Mouse (Mus musculus) limb, embryonic 11.5 days (tissue): ENCODE results near the gene Ankrd26. TPM values are rescaled to one million over a fixed set of nuclear protein-coding genes. Genes with fewer than 3 reads are reported as not detected.
A peak's percentile ranks its signal among the peaks of the same experiment; 100 is the strongest.

Experiments used
- ATAC-seq: fragments of 200-750 bp; cut with Nextera tagmentation; 2 replicates; pipeline ENCODE4 v1.8.0; 2017; ENCODE audit warnings: low read depth; ENCODE audit not compliant: insufficient number of reproducible peaks, low FRiP score, low TSS enrichment
- DNase-seq: peaks from one replicate; pipeline ENCODE4 v3.0.0-alpha.2; 2015; ENCODE audit warnings: low spot score
- H3K27ac ChIP-seq: fragments of 300-500 bp; sonication (generic); replicated peaks from 2 replicates; pipeline ENCODE4 v1.5.1; 2014; ENCODE audit warnings: low read depth, mild to moderate bottlenecking, low read length
- H3K27me3 ChIP-seq: fragments of 300-500 bp; sonication (generic); 2 replicates; pipeline ENCODE4 v1.6.1; 2014; ENCODE audit warnings: mild to moderate bottlenecking, low read length, mixed read lengths; ENCODE audit not compliant: control insufficient read depth, insufficient read depth
- H3K36me3 ChIP-seq: fragments of 300-500 bp; sonication (generic); 2 replicates; pipeline ENCODE4 v1.6.1; 2014; ENCODE audit warnings: mild to moderate bottlenecking, low read length, moderate library complexity, mixed read lengths; ENCODE audit not compliant: control insufficient read depth, insufficient read depth
- H3K4me1 ChIP-seq: fragments of 300-500 bp; sonication (generic); 2 replicates; pipeline ENCODE4 v1.6.1; 2014; ENCODE audit warnings: low read length, mixed read lengths; ENCODE audit not compliant: control insufficient read depth, insufficient read depth
- H3K4me2 ChIP-seq: fragments of 300-500 bp; sonication (generic); 2 replicates; pipeline ENCODE4 v1.6.1; 2014; ENCODE audit warnings: low read depth, mild to moderate bottlenecking, moderate library complexity; ENCODE audit not compliant: severe bottlenecking
- H3K4me3 ChIP-seq: fragments of 300-500 bp; sonication (generic); 2 replicates; pipeline ENCODE4 v1.5.1; 2014; ENCODE audit warnings: low read depth, low read length
- H3K9ac ChIP-seq: fragments of 300-500 bp; sonication (generic); 2 replicates; pipeline ENCODE4 v1.6.1; 2014; ENCODE audit warnings: mild to moderate bottlenecking, low read length
- H3K9me3 ChIP-seq: fragments of 300-500 bp; sonication (generic); 2 replicates; pipeline ENCODE4 v1.6.1; 2016; ENCODE audit warnings: low read length; ENCODE audit not compliant: control insufficient read depth
- WGBS: fragments of 180-500 bp; shearing (Covaris S2); extraction: QIAGEN DNeasy Blood & Tissue Kit; methylation state at CpG from one replicate; pipeline ENCODE4 v1.1.7; 2014; 5-methylcytosine and 5-hydroxymethylcytosine counted together
- polyA plus RNA-seq: library from polyadenylated mRNA; unstranded; fragments of >200 nt; fragmentation: Nextera tagmentation; extraction: Ambion mirVana; gene quantifications from 2 replicates; pipeline ENCODE4 v1.2.1, GENCODE M21; 2014

The Ankrd26 gene
- polyA plus RNA-seq, result 19.7 and 20.8 TPM in 2 replicates

DNA sequence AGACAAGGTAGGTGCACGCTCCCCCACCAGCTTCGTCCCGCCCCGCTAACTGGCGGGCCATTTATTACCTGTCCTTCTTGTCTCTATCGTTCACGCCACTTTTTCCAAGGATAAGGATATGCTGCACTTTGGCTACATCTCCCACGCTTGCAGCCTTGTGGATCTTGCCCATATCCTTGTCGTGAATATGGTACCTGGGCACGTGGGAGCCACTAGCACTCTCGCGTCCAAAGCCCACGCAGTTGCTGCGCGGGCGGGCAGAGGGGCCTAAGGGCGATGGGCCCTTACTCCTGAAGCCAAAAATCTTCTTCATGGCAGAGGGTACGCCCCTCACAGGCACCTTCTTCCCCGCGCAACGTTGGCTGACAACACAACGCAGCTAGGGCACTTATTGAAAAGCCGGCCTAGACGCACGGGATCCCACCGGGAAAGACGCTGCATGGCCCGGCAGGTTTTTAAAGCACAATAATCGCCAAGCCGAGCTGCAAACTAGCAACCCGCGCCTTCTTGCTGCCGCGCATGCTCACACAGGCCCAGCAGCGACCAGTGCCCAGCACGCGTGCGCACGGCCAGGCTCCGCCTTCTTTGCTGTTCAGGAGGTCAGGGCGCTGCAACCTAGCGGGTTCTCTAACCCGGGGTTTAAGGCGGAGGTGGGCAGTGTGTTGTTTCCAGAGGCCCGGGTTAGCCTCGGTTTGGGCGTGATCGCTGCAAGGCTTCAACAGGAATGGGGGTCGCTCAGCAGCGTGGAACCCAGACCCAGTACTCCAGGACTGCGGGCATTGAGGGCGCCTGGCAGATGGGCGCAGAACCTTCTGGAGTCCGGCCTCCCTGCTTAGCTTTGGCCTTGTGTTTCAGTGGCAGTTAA lies at the start of gene Ankrd26:
Gene Ankrd26 (minus strand): TSS at position 482 of the 865 bp plus-strand sequence.
- peak within 1 kb of the TSS; percentile 43 for H3K27ac ChIP-seq
- peak; percentile 94 for DNase-seq

DNA sequence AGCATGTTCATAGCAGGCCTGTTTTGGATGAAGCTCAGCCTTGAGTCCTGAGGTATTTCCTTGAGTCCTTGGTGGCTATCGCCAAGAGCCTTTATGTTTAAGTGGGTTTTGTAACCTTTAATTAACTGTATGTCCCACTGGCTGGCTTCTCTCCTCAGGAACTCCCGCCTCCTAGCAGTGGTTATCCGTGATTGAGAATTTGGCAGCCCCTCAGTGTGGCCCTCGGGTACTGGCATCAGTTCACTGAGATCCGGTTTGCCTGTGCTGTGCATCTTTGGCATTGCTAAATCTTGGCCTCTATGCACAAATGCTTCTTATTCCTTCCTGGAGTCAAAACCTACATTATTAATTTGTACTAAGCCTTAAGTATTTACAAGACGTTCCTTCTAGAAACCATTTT lies 46.9 kb upstream of the Ankrd26 start:
- Histone ChIP-seq H3K27ac (no peak overlapping the region), H3K4me3 (no peak overlapping the region), H3K9ac (no peak overlapping the region), H3K4me2 (no peak overlapping the region), H3K36me3 (no peaks in the 10 kb centered on the region), H3K9me3 (no peaks in the 10 kb centered on the region), H3K4me1 (no peaks in the 10 kb centered on the region), H3K27me3 (no peaks in the 10 kb centered on the region)
- ATAC-seq (no peak), DNase-seq (no peak)
- WGBS, result 90% methylated on average over 6 of the region's 6 CpGs

More for the DNA sequence above, at the start of gene Ankrd26:
- Histone ChIP-seq H3K9ac (peak within 1 kb of the TSS; percentile 78), H3K4me3 (peak within 1 kb of the TSS; percentile 63), H3K4me2 (peak within 1 kb of the TSS; percentile 61), H3K36me3 (peaks cover 7% of the 10 kb centered on the region; the same call in 1 of the 2 replicates), H3K4me1 (no peaks in the 10 kb centered on the region), H3K9me3 (no peaks in the 10 kb centered on the region), H3K27me3 (no peaks in the 10 kb centered on the region)
- 5% methylated on average over 54 of the region's 54 CpGs for WGBS
- peak; percentile 95 for ATAC-seq

DNA sequence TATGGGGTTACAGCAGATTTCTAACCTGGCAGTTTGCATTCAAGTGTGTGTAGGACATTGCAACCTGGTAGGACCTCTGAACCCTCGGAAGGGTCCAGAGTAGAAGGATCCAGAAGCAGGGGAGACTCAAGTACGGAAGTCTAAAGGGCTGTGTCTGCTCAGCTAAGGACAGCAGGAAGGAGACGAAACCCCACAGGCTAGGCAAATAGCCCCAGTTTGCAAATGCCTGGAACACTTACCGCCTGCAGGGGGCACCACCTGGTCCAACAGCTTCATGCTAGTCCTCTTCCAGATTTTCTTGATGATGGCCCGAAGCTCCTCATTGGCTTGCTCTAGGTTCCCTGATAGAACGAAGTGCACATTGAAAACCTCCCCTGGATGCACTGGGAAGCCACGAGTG lies 43.9 kb upstream of the Ankrd26 start:
- no peak overlapping the region for H3K27ac ChIP-seq
- no peaks in the 10 kb centered on the region for H3K4me1 ChIP-seq
- no peak for ATAC-seq
- no peaks in the 10 kb centered on the region for H3K27me3 ChIP-seq
- no peaks in the 10 kb centered on the region for H3K36me3 ChIP-seq
- WGBS, result 73% methylated on average over 7 of the region's 7 CpGs
- H3K4me3 ChIP-seq, result no peak overlapping the region
- no peak for DNase-seq
- no peak overlapping the region for H3K4me2 ChIP-seq
- no peaks in the 10 kb centered on the region for H3K9me3 ChIP-seq
- H3K9ac ChIP-seq, result no peak overlapping the region

DNA sequence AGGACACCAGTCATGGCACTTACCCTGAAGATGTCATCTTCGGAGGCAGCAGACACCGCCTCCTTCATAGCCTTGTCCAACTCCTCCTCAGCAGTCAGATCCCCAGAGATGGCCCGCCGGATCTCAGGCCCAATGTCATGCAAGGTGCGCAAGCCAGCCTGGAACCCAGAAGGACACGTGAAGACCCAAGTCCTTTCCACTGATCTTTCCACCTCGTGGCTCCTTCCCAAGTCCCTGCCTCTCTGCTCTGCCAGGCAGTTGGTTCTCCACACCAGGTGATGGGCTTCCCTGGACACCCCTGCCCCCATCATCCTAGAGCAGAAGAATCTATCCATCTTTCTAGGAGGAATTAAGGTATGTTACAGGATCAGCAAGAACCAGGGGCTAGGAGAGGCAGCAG lies 41.8 kb upstream of the Ankrd26 start:
- no peak overlapping the region for H3K4me2 ChIP-seq
- WGBS, result 94% methylated on average over 7 of the region's 7 CpGs
- no peaks in the 10 kb centered on the region for H3K9me3 ChIP-seq
- H3K9ac ChIP-seq, result no peak overlapping the region
- DNase-seq (no peak), ATAC-seq (no peak)
- H3K4me3 ChIP-seq, result no peak overlapping the region
- no peaks in the 10 kb centered on the region for H3K36me3 ChIP-seq
- H3K27me3 ChIP-seq, result no peaks in the 10 kb centered on the region
- no peaks in the 10 kb centered on the region for H3K4me1 ChIP-seq
- no peak overlapping the region for H3K27ac ChIP-seq

DNA sequence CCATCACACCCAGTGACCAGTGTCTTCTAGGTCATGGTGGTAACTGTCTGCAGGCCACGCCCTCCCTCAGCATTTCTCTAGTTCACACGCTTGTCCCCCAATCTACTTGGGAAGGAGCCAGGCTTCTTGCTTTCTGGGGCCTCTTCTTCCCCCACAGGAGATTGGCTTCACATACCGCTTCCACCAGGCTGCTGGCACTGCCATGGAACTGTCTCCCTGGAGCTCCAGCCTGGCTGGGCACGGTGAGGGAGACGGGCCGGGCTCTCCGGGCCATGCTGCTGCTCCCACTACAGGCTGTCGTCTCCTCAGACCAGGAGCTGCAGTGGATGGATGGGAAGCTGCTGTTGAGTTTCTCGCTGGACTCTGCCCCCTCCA lies 33.6 kb upstream of the Ankrd26 start:
- Histone ChIP-seq H3K4me2 (no peak overlapping the region), H3K4me1 (0 out of 2 replicates have a peak, but pooled peaks cover 3% of the 10 kb centered on the region), H3K9ac (no peak overlapping the region), H3K4me3 (no peak overlapping the region), H3K27me3 (peaks cover 8% of the 10 kb centered on the region), H3K9me3 (no peaks in the 10 kb centered on the region), H3K27ac (no peak overlapping the region), H3K36me3 (no peaks in the 10 kb centered on the region)
- 79% methylated on average over 9 of the region's 9 CpGs for WGBS
- ATAC-seq (no peak), DNase-seq (no peak)

DNA sequence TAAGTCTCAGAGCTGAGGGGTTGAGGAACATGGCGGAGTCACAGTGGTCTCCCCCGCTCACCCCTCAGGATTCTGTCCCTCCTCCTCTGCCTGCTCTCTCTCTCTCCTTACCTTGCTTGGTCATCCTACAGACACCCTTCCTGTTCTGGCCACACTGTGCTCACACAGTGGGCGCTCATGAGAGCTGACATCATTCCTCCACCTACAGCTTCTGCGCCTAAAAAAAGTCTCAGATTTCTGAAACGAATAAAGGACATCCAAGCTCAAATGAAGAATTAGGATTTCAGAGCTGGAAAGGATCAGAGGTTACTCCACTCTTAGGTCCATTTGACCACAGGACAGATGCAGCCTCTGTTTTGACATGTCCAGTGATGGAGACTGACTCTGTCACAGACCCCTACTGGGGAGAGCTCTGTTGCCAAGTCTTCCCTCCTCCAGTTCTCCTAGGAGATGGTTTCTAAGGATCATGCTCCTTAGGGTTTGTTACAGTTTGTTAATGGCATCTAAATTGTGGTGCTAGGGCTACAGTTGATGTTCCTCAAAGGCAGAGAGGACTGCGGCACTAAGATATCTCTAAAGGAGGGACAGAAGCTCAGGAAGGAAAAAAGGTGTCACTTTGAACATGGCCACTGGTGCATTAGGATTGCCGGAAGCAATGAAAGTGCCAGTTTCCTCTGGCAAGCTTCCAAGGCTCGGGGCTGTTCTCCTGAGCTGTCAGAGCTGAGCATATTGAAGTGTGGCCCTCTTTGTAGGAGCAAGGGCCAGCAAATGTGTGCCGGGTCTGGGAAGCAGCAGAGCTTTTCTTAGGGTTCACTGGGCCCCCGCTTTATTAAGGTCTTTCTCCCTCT lies 33.0 kb upstream of the Ankrd26 start:
- Histone ChIP-seq H3K9me3 (no peaks in the 10 kb centered on the region), H3K4me3 (no peak overlapping the region), H3K4me2 (no peak overlapping the region), H3K27ac (no peak overlapping the region), H3K27me3 (peaks cover 8% of the 10 kb centered on the region), H3K36me3 (no peaks in the 10 kb centered on the region), H3K9ac (no peak overlapping the region), H3K4me1 (0 out of 2 replicates have a peak, but pooled peaks cover 3% of the 10 kb centered on the region)
- ATAC-seq (no peak), DNase-seq (no peak)
- 86% methylated on average over 10 of the region's 10 CpGs for WGBS

DNA sequence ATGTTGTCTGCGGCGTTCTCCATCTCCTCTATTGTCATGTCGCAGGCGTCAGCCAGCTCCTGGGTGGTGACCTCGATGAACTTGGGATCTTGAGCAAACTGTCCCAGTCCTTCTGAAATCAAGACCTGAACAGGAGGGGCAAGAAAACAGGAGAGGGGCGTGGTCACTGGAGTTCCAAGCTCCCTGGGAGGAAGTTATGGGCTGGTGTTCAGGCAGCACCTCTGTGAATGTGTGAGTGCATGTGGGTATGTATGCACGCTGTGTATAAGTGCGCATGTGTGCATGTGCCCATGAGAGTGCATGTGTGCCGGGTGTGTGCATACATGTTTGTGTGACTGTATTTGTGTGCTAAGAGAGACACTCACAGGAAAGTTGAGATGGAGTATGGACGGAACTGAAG lies 32.0 kb upstream of the Ankrd26 start:
- Histone ChIP-seq H3K27me3 (peaks cover 8% of the 10 kb centered on the region), H3K36me3 (no peaks in the 10 kb centered on the region), H3K4me1 (0 out of 2 replicates have a peak, but pooled peaks cover 3% of the 10 kb centered on the region), H3K9me3 (no peaks in the 10 kb centered on the region), H3K4me3 (peak overlapping the region; percentile 26), H3K9ac (no peak overlapping the region), H3K27ac (no peak overlapping the region), H3K4me2 (peak overlapping the region; percentile 52)
- WGBS, result 39% methylated on average over 10 of the region's 10 CpGs
- DNase-seq (peak; percentile 41), ATAC-seq (no peak)

DNA sequence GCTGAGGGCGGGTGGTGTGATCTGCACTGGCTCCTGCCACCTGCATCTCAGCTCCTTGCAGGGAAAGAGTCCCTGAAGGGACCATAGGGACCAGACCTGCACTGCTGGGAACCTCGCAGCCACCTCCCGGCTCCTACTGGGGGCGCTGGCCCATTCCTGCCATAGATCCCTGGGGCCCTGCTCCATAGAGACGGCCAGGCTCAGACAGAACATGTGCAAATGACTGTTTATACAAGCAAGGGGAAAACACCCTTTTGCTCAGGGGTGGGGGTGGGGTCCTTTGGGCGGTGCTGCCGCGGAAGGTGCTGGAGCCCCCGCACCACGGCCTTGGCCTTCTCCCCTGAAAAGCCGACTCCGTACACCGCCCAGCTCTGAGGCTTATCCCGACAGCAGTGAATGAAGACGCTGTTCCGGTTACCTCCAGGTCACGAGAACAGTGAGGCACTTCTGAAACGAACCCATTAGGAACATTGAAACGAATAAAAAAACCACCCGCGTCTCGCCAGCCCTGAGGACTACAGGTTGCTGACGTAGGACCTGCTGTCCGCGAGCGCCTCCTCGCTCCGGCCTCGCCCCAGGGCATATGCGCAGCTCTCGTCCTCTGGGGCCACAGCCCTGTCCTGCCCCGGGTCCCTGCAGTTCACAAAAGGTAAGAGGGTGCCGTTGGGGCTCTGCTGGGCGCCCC lies 31.5 kb upstream of the Ankrd26 start:
- peak overlapping the region; percentile 52 for H3K4me2 ChIP-seq
- WGBS, result 4% methylated on average over 34 of the region's 34 CpGs
- H3K4me3 ChIP-seq, result peak overlapping the region; percentile 26
- H3K4me1 ChIP-seq, result 0 out of 2 replicates have a peak, but pooled peaks cover 3% of the 10 kb centered on the region
- no peaks in the 10 kb centered on the region for H3K9me3 ChIP-seq
- H3K9ac ChIP-seq, result no peak overlapping the region
- no peak overlapping the region for H3K27ac ChIP-seq
- DNase-seq, result peak; percentile 46
- no peak; the same call in 1 of the 2 replicates for ATAC-seq
- peaks cover 8% of the 10 kb centered on the region for H3K27me3 ChIP-seq
- H3K36me3 ChIP-seq, result no peaks in the 10 kb centered on the region
